ENCODE assay signal across 44 mouse cellular contexts in genomic region chr7:135576329-135576728, GRCm38 (mm10). TPM values are rescaled to one million over a fixed set of nuclear protein-coding genes. Genes with fewer than 3 reads are reported as not detected.
"Had no signal": no experiment of that assay in that cellular context is flagged by ENCODE, and none has a peak within 500 bp of the region (broad histone marks: within the 10 kb centered on the region; RNA-seq: fewer than 3 reads in every experiment).

No protein-coding gene starts in this region.

- DNase-seq: left cerebral cortex, postnatal 4 days; liver; liver, embryonic 13.5 days; lung, adult 18-20 months; lung, adult 2 months; lung, embryonic 14.5 days; lung, postnatal 10 days; lung, postnatal 14 days; lung, postnatal 36 days; lung, postnatal 4 days; midbrain, embryonic 14.5 days had no signal

- H3K27me3 ChIP-seq: limb, embryonic 13.5 days; limb, embryonic 15.5 days; liver, embryonic 12.5 days; liver, embryonic 13.5 days; liver, embryonic 15.5 days; lung, embryonic 15.5 days; megakaryocyte, embryonic 14.5 days; midbrain, embryonic 12.5 days; midbrain, embryonic 13.5 days; midbrain, embryonic 15.5 days; neural tube, embryonic 12.5 days had no signal

- H3K4me1 ChIP-seq: lung, embryonic 15.5 days; midbrain, embryonic 12.5 days; neural tube, embryonic 12.5 days had no signal

- H3K9me3 ChIP-seq: limb, embryonic 10.5 days; limb, embryonic 12.5 days; limb, embryonic 13.5 days; limb, embryonic 15.5 days; liver, embryonic 12.5 days; liver, embryonic 13.5 days; liver, embryonic 15.5 days; lung, embryonic 15.5 days; megakaryocyte, embryonic 14.5 days; midbrain, embryonic 10.5 days; midbrain, embryonic 12.5 days; midbrain, embryonic 13.5 days; midbrain, embryonic 15.5 days; neural tube, embryonic 12.5 days had no signal

- H3K27ac ChIP-seq: left cerebral cortex, adult 2 months; limb, embryonic 10.5 days; limb, embryonic 12.5 days; limb, embryonic 13.5 days; limb, embryonic 15.5 days; liver, embryonic 14.5 days; lung, embryonic 15.5 days; macrophage; midbrain, embryonic 10.5 days; midbrain, embryonic 12.5 days; midbrain, embryonic 13.5 days; midbrain, embryonic 15.5 days; neural tube, embryonic 12.5 days had no signal

- H3K4me2 ChIP-seq: limb, embryonic 12.5 days; limb, embryonic 13.5 days; limb, embryonic 15.5 days; liver, embryonic 15.5 days; lung, embryonic 14.5 days; lung, embryonic 15.5 days; midbrain, embryonic 11.5 days; midbrain, embryonic 12.5 days; midbrain, embryonic 13.5 days; midbrain, embryonic 15.5 days; neural tube, embryonic 12.5 days had no signal

- H3K4me3 ChIP-seq: left cerebral cortex, adult 2 months; limb, embryonic 10.5 days; limb, embryonic 12.5 days; limb, embryonic 13.5 days; limb, embryonic 15.5 days; liver, embryonic 12.5 days; liver, embryonic 13.5 days; liver, embryonic 15.5 days; lung, embryonic 15.5 days; midbrain, embryonic 10.5 days; midbrain, embryonic 12.5 days; midbrain, embryonic 13.5 days; midbrain, embryonic 15.5 days; myocyte; neural tube, embryonic 12.5 days had no signal

- ATAC-seq: lung, postnatal 0 days; midbrain, embryonic 13.5 days; midbrain, embryonic 15.5 days; midbrain, embryonic 16.5 days had no signal

- H3K36me3 ChIP-seq: limb, embryonic 10.5 days; limb, embryonic 12.5 days; limb, embryonic 13.5 days; limb, embryonic 15.5 days; liver, embryonic 12.5 days; liver, embryonic 13.5 days; liver, embryonic 15.5 days; lung, embryonic 15.5 days; midbrain, embryonic 10.5 days; midbrain, embryonic 12.5 days; midbrain, embryonic 13.5 days; midbrain, embryonic 15.5 days; neural tube, embryonic 12.5 days had no signal

- H3K9ac ChIP-seq: limb, embryonic 12.5 days; limb, embryonic 13.5 days; limb, embryonic 15.5 days; liver, embryonic 12.5 days; liver, embryonic 13.5 days; liver, embryonic 14.5 days; liver, embryonic 15.5 days; lung, embryonic 14.5 days; lung, embryonic 15.5 days; midbrain, embryonic 12.5 days; midbrain, embryonic 13.5 days; midbrain, embryonic 15.5 days; neural tube, embryonic 12.5 days had no signal

RNA-seq across cellular contexts. Expression of gene Clrn3, which starts 47.9 kb away (rescaled TPM):
- total RNA-seq: left cerebral cortex, adult 2 months; left cerebral cortex, adult 8-10 months; left cerebral cortex, postnatal 10 days; left cerebral cortex, postnatal 14 days; left cerebral cortex, postnatal 25 days; left cerebral cortex, postnatal 36 days; left cerebral cortex, postnatal 4 days; liver, adult 2 months; megakaryocyte, adult 5-6 weeks; megakaryocyte-erythroid progenitor cell, adult 5-6 weeks; midbrain, postnatal 0 days; monocyte, adult 5-6 weeks had no signal
- polyA plus RNA-seq: limb, embryonic 10.5 days; limb, embryonic 11.5 days; limb, embryonic 12.5 days; limb, embryonic 13.5 days; limb, embryonic 15.5 days; liver, embryonic 12.5 days; liver, embryonic 13.5 days; liver, embryonic 14.5 days; lung, adult 2 months; lung, embryonic 14.5 days; lung, embryonic 16.5 days; lung, postnatal 0 days; macrophage; midbrain, embryonic 10.5 days; midbrain, embryonic 11.5 days; midbrain, embryonic 12.5 days; midbrain, embryonic 13.5 days; midbrain, embryonic 14.5 days; midbrain, embryonic 15.5 days; midbrain, embryonic 16.5 days; midbrain, postnatal 0 days; myocyte; neural tube, embryonic 11.5 days; neural tube, embryonic 12.5 days had no signal
